Mouse (Mus musculus): ENCODE results near the gene Top2b. TPM values are rescaled to one million over a fixed set of nuclear protein-coding genes. Genes with fewer than 3 reads are reported as not detected.

Top2b gene
- 36.9 and 37.8 TPM in 2 replicates for polyA plus RNA-seq (2016; fragmentation: Nextera tagmentation; extraction: Ambion mirVana)

- no peaks in the 10 kb centered on the region for H3K27me3 ChIP-seq (replicated peaks)
- peak within 1 kb of the TSS; percentile 96 for H3K4me2 ChIP-seq
- 0 out of 2 replicates have a peak, but pooled peaks cover 2% of the 10 kb centered on the region for H3K36me3 ChIP-seq
- H3K4me1 ChIP-seq = peaks cover 42% of the 10 kb centered on the region
- peak within 1 kb of the TSS; percentile 97 for H3K9ac ChIP-seq
- under 1% methylated on average over 32 of the region's 32 CpGs for WGBS (ENCODE audit: insufficient replicate concordance)
- H3K9me3 ChIP-seq (replicated peaks) = no peaks in the 10 kb centered on the region
- peak; percentile 98 for ATAC-seq
- H3K27ac ChIP-seq = peak within 1 kb of the TSS; percentile 95
- peak within 1 kb of the TSS; percentile 89 for H3K4me3 ChIP-seq
Measured at GRCm38 (mm10) chr14:16364878-16365337, at the start of gene Top2b. Gene Top2b, plus strand, starts transcription at chr14:16365179.

GRCm38 (mm10) chr14:16316715-16317114 lies 48.3 kb upstream of the Top2b start:
- Histone ChIP-seq H3K4me2 (no peak overlapping the region), H3K9ac (no peak overlapping the region), H3K9me3 (replicated peaks) (no peaks in the 10 kb centered on the region), H3K36me3 (no peaks in the 10 kb centered on the region), H3K27ac (no peak overlapping the region), H3K4me3 (no peak overlapping the region), H3K27me3 (replicated peaks) (no peaks in the 10 kb centered on the region), H3K4me1 (peaks cover 33% of the 10 kb centered on the region)
- WGBS (ENCODE audit: insufficient replicate concordance) = 67% methylated on average over 1 of the region's 1 CpGs
- ATAC-seq = no peak

DNA sequence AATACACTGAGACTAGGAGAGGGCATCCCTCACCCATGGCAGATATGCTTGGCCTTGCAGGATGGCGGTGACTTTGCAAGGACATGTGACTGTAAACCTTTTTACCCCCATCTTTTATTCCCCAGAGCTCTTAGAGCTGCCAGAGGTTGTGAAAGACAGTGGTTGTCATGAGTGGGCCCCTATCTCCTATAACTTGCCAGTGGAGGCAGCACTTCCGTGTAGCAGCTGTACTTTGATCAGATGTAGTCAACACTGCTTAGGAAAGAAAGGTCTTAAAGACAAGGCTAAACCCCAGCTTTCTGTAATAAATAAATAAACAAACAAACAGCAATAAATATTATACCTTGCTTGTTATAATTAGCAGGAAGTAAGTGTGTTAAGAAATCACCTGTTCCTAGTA lies 45.2 kb upstream of the Top2b start:
- Histone ChIP-seq H3K9me3 (replicated peaks) (no peaks in the 10 kb centered on the region), H3K4me3 (no peak overlapping the region), H3K27ac (no peak overlapping the region), H3K4me1 (peaks cover 14% of the 10 kb centered on the region; the same call in 1 of the 2 replicates), H3K27me3 (replicated peaks) (no peaks in the 10 kb centered on the region), H3K36me3 (no peaks in the 10 kb centered on the region), H3K4me2 (no peak overlapping the region), H3K9ac (no peak overlapping the region)
- ATAC-seq = no peak
- WGBS (ENCODE audit: insufficient replicate concordance) = 69% methylated on average over 2 of the region's 2 CpGs

GRCm38 (mm10) chr14:16324394-16324793 lies 40.6 kb upstream of the Top2b start:
- Histone ChIP-seq H3K4me3 (no peak overlapping the region), H3K9ac (no peak overlapping the region), H3K27me3 (replicated peaks) (no peaks in the 10 kb centered on the region), H3K4me1 (no peaks in the 10 kb centered on the region), H3K4me2 (no peak overlapping the region), H3K27ac (no peak overlapping the region), H3K36me3 (no peaks in the 10 kb centered on the region), H3K9me3 (replicated peaks) (no peaks in the 10 kb centered on the region)
- ATAC-seq = no peak
- WGBS (ENCODE audit: insufficient replicate concordance) = 66% methylated on average over 4 of the region's 4 CpGs

DNA sequence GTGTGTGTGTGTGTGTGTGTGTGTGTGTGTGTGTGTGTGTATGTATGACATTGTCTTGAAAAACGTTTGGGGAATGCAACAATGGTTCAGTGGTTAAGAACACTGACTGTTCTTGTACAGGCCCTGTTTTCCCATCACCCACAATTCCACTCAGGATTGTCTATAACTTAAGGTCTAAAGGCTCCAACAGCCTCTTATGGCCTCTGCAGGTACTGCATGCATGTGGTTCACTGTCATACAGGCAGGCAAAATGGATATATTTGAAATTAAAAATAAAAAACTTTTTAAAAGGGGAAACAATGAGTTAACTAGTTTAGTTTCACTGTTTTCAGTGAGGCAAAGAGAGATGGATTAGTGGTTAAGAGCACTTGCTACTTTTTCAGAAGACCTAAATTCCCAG lies 39.8 kb upstream of the Top2b start:
- Histone ChIP-seq H3K4me1 (no peaks in the 10 kb centered on the region), H3K36me3 (no peaks in the 10 kb centered on the region), H3K4me3 (no peak overlapping the region), H3K27me3 (replicated peaks) (no peaks in the 10 kb centered on the region), H3K27ac (no peak overlapping the region), H3K9me3 (replicated peaks) (no peaks in the 10 kb centered on the region), H3K4me2 (no peak overlapping the region), H3K9ac (no peak overlapping the region)
- WGBS (ENCODE audit: insufficient replicate concordance) = 13% methylated on average over 1 of the region's 1 CpGs
- ATAC-seq = no peak

DNA sequence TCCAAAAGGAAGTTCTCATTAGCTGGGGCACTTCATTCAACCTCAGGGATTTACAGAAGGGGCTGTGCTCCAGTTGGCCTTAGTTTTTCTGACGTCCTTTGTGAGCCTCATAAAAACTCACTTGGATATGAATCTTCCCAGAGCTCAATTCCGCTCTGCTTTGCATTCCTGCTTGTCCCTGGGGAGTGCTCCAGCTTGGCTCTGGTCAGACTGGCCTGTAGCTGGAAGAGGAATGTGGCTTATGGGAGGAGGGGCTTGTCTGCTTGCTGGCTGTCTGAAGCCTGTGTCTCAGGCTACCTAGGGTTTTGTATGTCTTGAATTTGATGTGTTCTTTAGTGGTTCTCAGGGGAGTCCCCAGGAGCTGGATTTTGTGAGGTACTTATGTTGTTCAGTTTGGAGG lies 36.4 kb upstream of the Top2b start:
- no peaks in the 10 kb centered on the region for H3K4me1 ChIP-seq
- H3K9me3 ChIP-seq (replicated peaks) = no peaks in the 10 kb centered on the region
- no peak overlapping the region for H3K9ac ChIP-seq
- no peak overlapping the region for H3K27ac ChIP-seq
- no peaks in the 10 kb centered on the region for H3K36me3 ChIP-seq
- H3K4me2 ChIP-seq = no peak overlapping the region
- 35% methylated on average over 2 of the region's 2 CpGs for WGBS (ENCODE audit: insufficient replicate concordance)
- no peaks in the 10 kb centered on the region for H3K27me3 ChIP-seq (replicated peaks)
- no peak overlapping the region for H3K4me3 ChIP-seq
- ATAC-seq = no peak

DNA sequence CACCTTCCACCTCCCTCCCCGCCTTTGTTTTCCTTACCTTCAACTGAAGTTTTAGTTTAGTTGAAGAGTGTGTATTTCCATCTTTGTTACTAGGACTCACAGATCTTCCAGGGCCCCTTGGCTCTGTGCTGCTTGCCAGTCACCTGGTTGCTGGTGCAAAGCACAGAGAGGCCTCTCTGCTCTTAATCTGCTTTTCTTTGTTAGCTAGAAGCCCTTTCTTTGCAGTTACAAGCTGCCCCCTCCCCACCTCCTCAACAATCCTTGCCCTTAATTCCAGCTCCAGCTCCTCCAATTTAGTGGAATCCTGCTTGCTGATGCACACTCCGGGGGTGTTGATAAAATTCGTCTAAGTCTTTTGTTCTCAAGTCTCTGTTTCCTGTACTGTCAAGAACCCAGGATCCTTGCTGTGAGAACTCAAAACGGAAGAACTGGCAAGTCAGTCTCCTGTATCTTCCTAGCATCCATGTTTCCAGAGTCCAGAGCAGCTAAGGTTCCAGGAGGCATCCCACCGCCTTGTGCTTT lies 36.0 kb upstream of the Top2b start:
- ATAC-seq = no peak
- H3K9ac ChIP-seq = no peak overlapping the region
- H3K27me3 ChIP-seq (replicated peaks) = no peaks in the 10 kb centered on the region
- H3K36me3 ChIP-seq = no peaks in the 10 kb centered on the region
- no peak overlapping the region for H3K4me2 ChIP-seq
- H3K27ac ChIP-seq = no peak overlapping the region
- 46% methylated on average over 5 of the region's 5 CpGs for WGBS (ENCODE audit: insufficient replicate concordance)
- H3K9me3 ChIP-seq (replicated peaks) = no peaks in the 10 kb centered on the region
- H3K4me3 ChIP-seq = no peak overlapping the region
- H3K4me1 ChIP-seq = no peaks in the 10 kb centered on the region

DNA sequence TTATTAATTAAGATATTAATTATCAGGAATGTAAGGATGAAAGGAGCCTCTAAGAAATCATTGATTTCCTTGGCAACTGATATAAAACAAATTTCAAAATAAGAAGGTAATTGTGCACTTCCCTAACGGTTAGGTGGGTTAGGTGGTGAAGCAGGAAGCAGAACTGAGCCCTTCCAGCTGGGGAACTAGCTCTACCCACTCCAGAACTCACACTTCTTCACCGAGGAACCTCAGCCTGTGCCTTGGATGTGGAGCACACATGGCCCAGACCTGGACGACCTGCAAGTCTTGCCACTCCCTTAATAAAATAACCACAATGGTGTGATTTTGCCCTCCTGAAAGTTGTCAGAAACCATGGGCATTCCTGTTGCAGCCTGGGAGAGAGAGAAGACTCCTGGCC lies 35.2 kb upstream of the Top2b start:
- H3K4me3 ChIP-seq = no peak overlapping the region
- no peaks in the 10 kb centered on the region for H3K36me3 ChIP-seq
- 46% methylated on average over 3 of the region's 3 CpGs for WGBS (ENCODE audit: insufficient replicate concordance)
- H3K27ac ChIP-seq = no peak overlapping the region
- H3K4me2 ChIP-seq = no peak overlapping the region
- H3K9ac ChIP-seq = no peak overlapping the region
- H3K27me3 ChIP-seq (replicated peaks) = no peaks in the 10 kb centered on the region
- no peak for ATAC-seq
- no peaks in the 10 kb centered on the region for H3K9me3 ChIP-seq (replicated peaks)
- H3K4me1 ChIP-seq = no peaks in the 10 kb centered on the region

- Histone ChIP-seq H3K4me3 (no peak overlapping the region), H3K27ac (no peak overlapping the region), H3K36me3 (no peaks in the 10 kb centered on the region), H3K4me2 (no peak overlapping the region), H3K9me3 (replicated peaks) (no peaks in the 10 kb centered on the region), H3K27me3 (replicated peaks) (no peaks in the 10 kb centered on the region), H3K9ac (no peak overlapping the region), H3K4me1 (peaks cover 19% of the 10 kb centered on the region)
- no peak for ATAC-seq
- 69% methylated on average over 3 of the region's 3 CpGs for WGBS (ENCODE audit: insufficient replicate concordance)
Measured at GRCm38 (mm10) chr14:16334260-16334659, 30.7 kb upstream of the Top2b start.

- ATAC-seq = peak; percentile 87
- Histone ChIP-seq H3K36me3 (no peaks in the 10 kb centered on the region), H3K27ac (0 out of 2 replicates have a peak overlapping the region, but pooled peaks have one; percentile 11), H3K27me3 (replicated peaks) (no peaks in the 10 kb centered on the region), H3K9me3 (replicated peaks) (no peaks in the 10 kb centered on the region), H3K4me2 (no peak overlapping the region; the same call in 1 of the 2 replicates), H3K4me1 (peaks cover 19% of the 10 kb centered on the region), H3K9ac (no peak overlapping the region), H3K4me3 (no peak overlapping the region)
- 29% methylated on average over 3 of the region's 3 CpGs for WGBS (ENCODE audit: insufficient replicate concordance)
Measured at GRCm38 (mm10) chr14:16335835-16336417, 29.1 kb upstream of the Top2b start.

DNA sequence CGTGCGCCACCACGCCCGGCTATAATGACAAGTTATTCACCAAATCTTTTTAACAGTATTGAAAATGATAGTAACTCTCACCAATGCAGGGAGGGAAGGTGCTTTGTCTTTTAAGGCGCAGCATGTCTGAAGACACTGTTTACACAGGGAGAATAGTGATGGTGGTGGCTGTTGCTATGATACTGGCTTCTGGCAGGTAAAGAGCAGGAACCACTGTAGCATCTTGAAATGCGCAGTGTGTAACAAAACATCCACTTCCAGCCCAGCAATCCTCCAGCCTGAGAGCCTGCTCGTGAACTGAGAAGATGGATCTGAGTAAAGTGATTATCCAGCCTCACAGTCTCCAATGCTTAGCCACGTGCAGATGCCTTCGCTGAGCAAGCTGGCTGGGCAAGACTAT lies 17.5 kb upstream of the Top2b start:
- Histone ChIP-seq H3K4me3 (no peak overlapping the region), H3K9me3 (replicated peaks) (no peaks in the 10 kb centered on the region), H3K4me1 (no peaks in the 10 kb centered on the region), H3K27me3 (replicated peaks) (no peaks in the 10 kb centered on the region), H3K27ac (no peak overlapping the region), H3K9ac (no peak overlapping the region), H3K36me3 (no peaks in the 10 kb centered on the region), H3K4me2 (no peak overlapping the region)
- ATAC-seq = no peak
- 69% methylated on average over 9 of the region's 9 CpGs for WGBS (ENCODE audit: insufficient replicate concordance)

DNA sequence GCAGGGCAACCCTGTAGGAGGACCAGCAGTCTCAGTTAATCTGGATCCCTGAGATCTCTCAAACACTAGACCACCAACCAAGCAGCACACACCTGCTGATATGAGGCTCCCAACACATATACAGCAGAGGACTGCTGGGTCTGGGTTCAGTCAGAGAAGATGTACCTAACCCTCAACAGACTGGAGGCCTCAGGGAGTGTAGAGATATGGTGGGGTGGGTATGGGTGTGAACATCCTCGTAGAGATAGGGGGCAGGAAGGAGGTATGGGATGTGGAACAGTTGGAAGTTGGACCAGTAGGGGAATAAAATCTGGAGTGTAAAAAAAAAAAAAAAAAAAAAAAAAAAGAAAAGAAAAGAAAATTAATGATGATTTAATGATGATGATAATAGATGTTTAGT lies 5.3 kb upstream of the Top2b start:
- no peaks in the 10 kb centered on the region for H3K9me3 ChIP-seq (replicated peaks)
- peaks cover 28% of the 10 kb centered on the region for H3K4me1 ChIP-seq
- H3K27ac ChIP-seq = 0 out of 2 replicates have a peak overlapping the region, but pooled peaks have one; percentile 10
- no peak overlapping the region for H3K4me3 ChIP-seq
- H3K4me2 ChIP-seq = peak overlapping the region; percentile 40
- WGBS (ENCODE audit: insufficient replicate concordance) = 16% methylated on average over 1 of the region's 1 CpGs
- peak; percentile 84 for ATAC-seq
- H3K27me3 ChIP-seq (replicated peaks) = no peaks in the 10 kb centered on the region
- no peaks in the 10 kb centered on the region for H3K36me3 ChIP-seq
- H3K9ac ChIP-seq = peak overlapping the region; percentile 27; the same call in 1 of the 2 replicates
